Mouse (Mus musculus) hindbrain, embryonic 13.5 days (tissue): ENCODE results near the gene Asns. TPM values are rescaled to one million over a fixed set of nuclear protein-coding genes. Genes with fewer than 3 reads are reported as not detected.

Source experiments
- ATAC-seq: fragments of 200-750 bp; cut with Nextera tagmentation; 2 replicates; pipeline ENCODE4 v1.8.0; 2017; ENCODE audit warnings: moderate TSS enrichment; ENCODE audit not compliant: low FRiP score
- H3K27ac ChIP-seq: fragments of 300-500 bp; sonication (generic); 2 replicates; pipeline ENCODE4 v1.5.1; 2015; ENCODE audit warnings: inconsistent platforms, mild to moderate bottlenecking, moderate library complexity
- H3K27me3 ChIP-seq: fragments of 300-500 bp; sonication (generic); 2 replicates; pipeline ENCODE4 v1.6.1; 2015; ENCODE audit warnings: mild to moderate bottlenecking, inconsistent platforms
- H3K36me3 ChIP-seq: fragments of 300-500 bp; sonication (generic); 2 replicates; pipeline ENCODE4 v1.6.1; 2015; ENCODE audit warnings: mild to moderate bottlenecking, inconsistent platforms
- H3K4me1 ChIP-seq: fragments of 300-500 bp; sonication (generic); replicated peaks from 2 replicates; pipeline ENCODE4 v1.6.1; 2015; ENCODE audit warnings: inconsistent platforms
- H3K4me2 ChIP-seq: fragments of 300-500 bp; sonication (generic); 2 replicates; pipeline ENCODE4 v1.6.1; 2015; ENCODE audit warnings: inconsistent platforms, mild to moderate bottlenecking, moderate library complexity
- H3K4me3 ChIP-seq: fragments of 300-500 bp; sonication (generic); 2 replicates; pipeline ENCODE4 v1.5.1; 2015; ENCODE audit warnings: mild to moderate bottlenecking, inconsistent platforms
- H3K9ac ChIP-seq: fragments of 300-500 bp; sonication (generic); 2 replicates; pipeline ENCODE4 v1.6.1; 2015; ENCODE audit warnings: mild to moderate bottlenecking, inconsistent platforms
- H3K9me3 ChIP-seq: fragments of 300-500 bp; sonication (generic); 2 replicates; pipeline ENCODE4 v1.6.1; 2016; ENCODE audit warnings: inconsistent platforms
- WGBS: fragments of 180-500 bp; shearing (Covaris S2); methylation state at CpG from one replicate; pipeline ENCODE4 v1.1.7; 2015; 5-methylcytosine and 5-hydroxymethylcytosine counted together
- polyA plus RNA-seq: library from polyadenylated mRNA; unstranded; fragments of >200 nt; fragmentation: Nextera tagmentation; extraction: Ambion mirVana; gene quantifications from 2 replicates; pipeline ENCODE4 v1.2.1, GENCODE M21; 2015

Gene Asns
- polyA plus RNA-seq: 69.7 and 71.2 TPM in 2 replicates

DNA sequence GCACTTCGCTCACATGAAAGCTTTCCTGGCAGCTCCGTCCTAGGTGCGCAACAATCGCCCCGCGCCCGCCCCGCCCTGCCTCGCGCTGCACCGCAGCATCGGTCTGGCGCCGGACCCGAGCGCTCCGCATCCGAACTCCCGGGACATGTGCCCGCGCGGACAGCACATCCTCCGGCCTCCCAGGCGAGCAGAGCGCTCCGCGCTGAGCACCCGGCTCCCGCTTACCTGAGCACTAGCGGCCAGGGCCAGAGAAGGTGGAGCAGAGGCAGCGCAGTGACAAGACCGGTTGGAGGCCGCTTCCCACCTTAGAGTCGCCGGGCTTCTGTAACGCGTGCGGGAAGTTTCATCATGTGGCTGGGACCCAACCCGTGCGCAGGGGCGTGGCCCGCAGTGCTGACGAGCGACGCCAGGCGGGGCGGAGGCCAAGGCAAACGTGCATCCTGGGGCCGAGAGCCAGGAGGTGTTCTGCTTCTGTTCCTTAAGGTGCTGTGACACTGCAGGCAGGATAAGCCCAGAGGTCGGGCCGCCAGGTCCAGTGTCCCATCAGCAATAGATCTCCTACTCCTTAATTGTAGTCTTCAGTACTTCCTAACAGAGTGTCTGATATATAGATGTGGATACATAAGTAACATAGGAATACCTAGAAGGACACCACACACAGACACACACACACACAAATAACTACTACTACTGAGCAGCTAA, at the start of gene Asns:
Asns (minus strand) TSS at position 371 of the 702 bp plus-strand sequence.
- peak; percentile 97 for ATAC-seq
- Histone ChIP-seq H3K4me3 (peak within 1 kb of the TSS; percentile 77), H3K4me1 (peaks cover 4% of the 10 kb centered on the region), H3K27me3 (peaks cover 9% of the 10 kb centered on the region; the same call in 1 of the 2 replicates), H3K4me2 (peak within 1 kb of the TSS; percentile 87), H3K27ac (peak within 1 kb of the TSS; percentile 74), H3K9me3 (no peaks in the 10 kb centered on the region), H3K9ac (peak within 1 kb of the TSS; percentile 82), H3K36me3 (no peaks in the 10 kb centered on the region)
- under 1% methylated on average over 51 of the region's 51 CpGs for WGBS

DNA sequence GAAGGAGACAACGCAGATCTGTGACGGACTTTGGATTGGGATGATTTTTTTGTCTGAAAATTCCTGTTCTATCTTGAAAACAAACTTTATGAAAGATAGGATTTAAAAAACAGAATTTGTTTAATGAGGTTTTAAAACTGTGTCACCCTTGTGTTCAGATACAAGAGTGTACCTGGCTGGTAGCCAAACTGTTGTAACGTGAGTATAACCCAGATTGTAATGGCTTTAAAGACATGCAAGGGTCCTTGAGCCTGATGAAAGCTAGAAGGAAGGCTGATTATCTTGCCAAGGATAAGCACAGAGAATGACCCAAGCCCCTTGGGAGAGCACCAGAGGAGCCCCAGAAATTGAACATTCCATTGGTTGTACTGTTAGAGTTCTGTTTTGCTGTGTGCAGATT, 48.7 kb upstream of the Asns start:
- no peaks in the 10 kb centered on the region for H3K27me3 ChIP-seq
- no peak overlapping the region for H3K27ac ChIP-seq
- no peaks in the 10 kb centered on the region for H3K4me1 ChIP-seq
- ATAC-seq: no peak
- no peaks in the 10 kb centered on the region for H3K36me3 ChIP-seq
- H3K4me2 ChIP-seq: no peak overlapping the region
- H3K9ac ChIP-seq: no peak overlapping the region
- WGBS: 84% methylated on average over 3 of the region's 3 CpGs
- H3K4me3 ChIP-seq: no peak overlapping the region
- no peaks in the 10 kb centered on the region for H3K9me3 ChIP-seq

DNA sequence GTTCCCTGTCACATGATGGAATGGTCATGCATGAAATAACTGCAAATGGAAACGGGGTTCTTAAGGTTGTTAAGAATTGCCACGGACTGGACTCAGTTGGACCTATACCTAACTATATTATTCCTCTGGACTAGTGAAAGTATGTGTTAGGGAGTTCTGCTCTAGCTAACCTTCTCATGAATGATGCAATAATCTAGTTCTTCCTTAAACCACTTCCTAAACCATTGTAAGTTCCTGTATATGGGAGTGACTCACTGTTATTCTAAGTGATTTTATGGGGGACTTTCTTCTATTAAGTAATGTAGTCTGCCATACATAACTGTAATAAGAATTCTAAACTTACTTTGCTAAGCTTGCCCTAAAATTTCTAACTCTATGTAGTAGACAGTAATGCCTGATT, 44.8 kb upstream of the Asns start:
- Histone ChIP-seq H3K27ac (no peak overlapping the region), H3K36me3 (no peaks in the 10 kb centered on the region), H3K4me3 (no peak overlapping the region), H3K4me1 (no peaks in the 10 kb centered on the region), H3K9me3 (no peaks in the 10 kb centered on the region), H3K9ac (no peak overlapping the region), H3K4me2 (no peak overlapping the region), H3K27me3 (no peaks in the 10 kb centered on the region)
- ATAC-seq: no peak
- 99% methylated on average over 2 of the region's 2 CpGs for WGBS

DNA sequence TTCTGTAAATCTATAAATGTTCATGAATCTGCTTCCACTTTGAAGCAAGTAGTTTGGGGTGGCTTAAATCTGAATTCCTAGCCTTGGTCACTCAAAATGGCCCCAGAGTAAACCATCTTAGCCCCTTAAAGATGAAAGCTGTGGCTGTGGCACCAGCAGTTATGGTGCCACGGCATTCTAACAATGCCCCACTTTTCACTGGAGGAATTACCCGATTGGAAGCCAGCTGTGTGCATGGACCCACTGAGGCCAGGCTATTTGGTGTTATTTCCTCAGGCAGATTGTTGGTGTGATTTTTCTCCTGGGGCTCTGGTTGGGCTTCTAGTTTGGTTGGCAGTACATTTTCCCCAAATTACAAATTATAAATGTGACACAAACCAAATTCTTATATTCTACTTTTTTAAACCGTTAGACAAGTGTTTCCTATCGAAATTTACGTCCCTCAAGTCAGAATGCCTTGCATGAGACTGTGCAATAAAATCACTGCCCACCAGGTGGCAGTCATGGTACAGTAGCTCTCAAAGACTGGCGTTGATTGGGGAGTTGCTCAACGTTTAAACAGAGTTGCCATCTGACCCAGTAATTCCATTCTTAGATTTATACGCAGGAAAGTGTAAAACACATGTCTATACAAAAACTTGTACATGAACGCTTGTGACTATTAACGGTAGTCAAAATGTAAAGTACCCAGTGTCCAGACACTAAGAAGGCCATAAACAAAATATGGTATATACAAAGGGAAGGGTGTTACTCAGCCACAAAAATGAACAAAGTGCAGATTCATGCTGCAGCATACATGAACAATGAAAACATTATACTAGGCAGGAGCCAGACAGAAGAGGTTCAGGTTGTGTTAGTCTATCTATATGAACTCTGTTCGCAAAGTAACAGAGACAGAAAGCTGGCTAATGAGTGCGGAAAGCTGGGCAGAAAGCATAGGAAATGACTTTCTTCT, 40.0 kb upstream of the Asns start:
- peak; percentile 52; the same call in 1 of the 2 replicates for ATAC-seq
- Histone ChIP-seq H3K9me3 (no peaks in the 10 kb centered on the region; the same call in 1 of the 2 replicates), H3K9ac (no peak overlapping the region), H3K4me1 (no peaks in the 10 kb centered on the region), H3K27ac (no peak overlapping the region), H3K36me3 (no peaks in the 10 kb centered on the region), H3K4me3 (no peak overlapping the region), H3K27me3 (no peaks in the 10 kb centered on the region), H3K4me2 (no peak overlapping the region)
- 45% methylated on average over 12 of the region's 12 CpGs for WGBS

DNA sequence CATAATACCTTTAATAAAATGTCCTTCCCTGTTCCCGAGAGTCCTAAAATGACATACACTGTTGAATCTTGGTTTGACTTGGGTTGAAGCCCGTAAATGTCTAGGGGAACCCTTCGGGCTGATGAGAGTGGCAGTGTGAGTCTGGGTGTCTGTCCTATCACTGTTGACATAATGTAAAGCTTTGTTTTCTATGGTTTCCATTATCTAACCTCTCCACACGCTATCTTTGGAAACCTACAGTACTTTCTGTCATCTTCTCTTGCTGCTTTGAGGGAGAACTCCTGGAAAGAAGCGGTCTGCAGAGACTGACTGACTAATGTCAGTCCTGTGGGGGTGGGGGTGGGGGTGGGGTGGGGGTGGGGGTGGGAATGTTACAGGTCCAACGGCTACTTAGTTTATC, 39.0 kb upstream of the Asns start:
- no peak overlapping the region for H3K27ac ChIP-seq
- H3K4me2 ChIP-seq: no peak overlapping the region
- H3K36me3 ChIP-seq: no peaks in the 10 kb centered on the region
- no peak overlapping the region for H3K9ac ChIP-seq
- no peak overlapping the region for H3K4me3 ChIP-seq
- no peak for ATAC-seq
- no peaks in the 10 kb centered on the region for H3K4me1 ChIP-seq
- H3K9me3 ChIP-seq: no peaks in the 10 kb centered on the region; the same call in 1 of the 2 replicates
- no peaks in the 10 kb centered on the region for H3K27me3 ChIP-seq
- 88% methylated on average over 6 of the region's 6 CpGs for WGBS

DNA sequence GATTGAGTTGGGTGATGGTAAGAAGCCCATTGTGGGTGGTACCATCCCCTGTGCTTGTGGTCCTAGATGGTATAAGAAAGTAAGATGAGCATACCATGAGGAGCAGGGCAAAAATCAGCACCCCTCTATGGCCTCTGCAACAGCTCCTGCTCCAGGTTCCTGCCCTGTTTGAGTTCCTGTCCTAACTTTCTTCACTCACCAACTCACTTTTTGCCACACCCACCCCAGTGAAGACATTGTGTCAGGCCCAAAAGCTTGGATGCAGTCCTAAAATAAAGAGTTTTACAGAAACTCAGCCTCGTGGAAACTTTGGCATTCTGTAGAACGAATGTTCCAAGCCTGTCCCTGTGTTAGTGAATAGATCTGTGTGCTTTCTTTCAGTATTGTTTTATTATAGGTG, 36.1 kb upstream of the Asns start:
- no peak overlapping the region for H3K4me3 ChIP-seq
- H3K27ac ChIP-seq: no peak overlapping the region
- no peaks in the 10 kb centered on the region for H3K4me1 ChIP-seq
- 87% methylated on average over 2 of the region's 2 CpGs for WGBS
- H3K9ac ChIP-seq: no peak overlapping the region
- no peak overlapping the region for H3K4me2 ChIP-seq
- H3K27me3 ChIP-seq: no peaks in the 10 kb centered on the region
- no peak for ATAC-seq
- H3K36me3 ChIP-seq: no peaks in the 10 kb centered on the region
- no peaks in the 10 kb centered on the region; the same call in 1 of the 2 replicates for H3K9me3 ChIP-seq

DNA sequence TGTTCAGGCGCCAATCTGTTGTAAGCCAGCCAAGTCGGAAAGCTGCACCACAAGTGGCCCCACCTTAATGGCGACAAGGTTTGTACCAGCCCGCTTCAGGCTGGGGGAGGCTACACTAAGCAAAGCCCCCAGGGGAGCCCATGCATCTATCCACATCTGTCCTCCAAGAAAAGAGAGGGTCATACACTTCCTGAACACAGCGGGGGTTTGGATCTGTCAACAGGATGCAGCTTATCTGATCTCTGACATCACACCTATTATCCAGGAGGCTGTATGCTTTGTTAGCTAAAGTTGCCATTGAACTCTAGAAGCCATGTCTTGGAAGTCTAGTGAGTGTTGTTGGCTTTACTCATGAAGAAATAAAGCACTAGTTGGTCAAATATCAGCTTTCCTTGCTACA, 35.2 kb upstream of the Asns start:
- Histone ChIP-seq H3K36me3 (no peaks in the 10 kb centered on the region), H3K4me1 (no peaks in the 10 kb centered on the region), H3K9ac (no peak overlapping the region), H3K27me3 (no peaks in the 10 kb centered on the region), H3K4me2 (no peak overlapping the region), H3K27ac (no peak overlapping the region), H3K4me3 (no peak overlapping the region), H3K9me3 (no peaks in the 10 kb centered on the region; the same call in 1 of the 2 replicates)
- WGBS: 93% methylated on average over 5 of the region's 5 CpGs
- ATAC-seq: no peak

DNA sequence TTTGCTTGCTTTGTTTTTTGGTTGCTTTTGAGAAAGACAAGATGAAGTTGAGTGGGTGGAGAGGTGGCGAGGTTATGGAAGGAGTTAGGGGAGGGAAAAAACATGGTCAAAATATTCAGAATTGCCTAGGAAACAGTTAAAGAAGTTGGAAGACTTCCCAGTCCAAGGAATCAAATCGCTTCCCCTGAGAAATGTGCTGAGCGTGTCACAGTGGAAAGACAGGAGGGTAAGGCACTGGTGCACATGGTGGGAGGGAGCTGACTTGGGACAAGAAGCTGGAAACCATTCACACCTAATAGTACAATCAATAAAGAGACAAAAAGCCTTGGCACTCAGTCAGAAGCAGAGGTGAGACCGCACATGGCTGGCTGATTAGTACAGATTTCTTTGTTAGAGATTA, 23.2 kb upstream of the Asns start:
- 61% methylated on average over 4 of the region's 4 CpGs for WGBS
- H3K27me3 ChIP-seq: no peaks in the 10 kb centered on the region
- ATAC-seq: no peak
- H3K36me3 ChIP-seq: no peaks in the 10 kb centered on the region
- no peaks in the 10 kb centered on the region for H3K4me1 ChIP-seq
- H3K9ac ChIP-seq: no peak overlapping the region
- H3K27ac ChIP-seq: no peak overlapping the region
- H3K9me3 ChIP-seq: no peaks in the 10 kb centered on the region
- no peak overlapping the region for H3K4me2 ChIP-seq
- no peak overlapping the region for H3K4me3 ChIP-seq

DNA sequence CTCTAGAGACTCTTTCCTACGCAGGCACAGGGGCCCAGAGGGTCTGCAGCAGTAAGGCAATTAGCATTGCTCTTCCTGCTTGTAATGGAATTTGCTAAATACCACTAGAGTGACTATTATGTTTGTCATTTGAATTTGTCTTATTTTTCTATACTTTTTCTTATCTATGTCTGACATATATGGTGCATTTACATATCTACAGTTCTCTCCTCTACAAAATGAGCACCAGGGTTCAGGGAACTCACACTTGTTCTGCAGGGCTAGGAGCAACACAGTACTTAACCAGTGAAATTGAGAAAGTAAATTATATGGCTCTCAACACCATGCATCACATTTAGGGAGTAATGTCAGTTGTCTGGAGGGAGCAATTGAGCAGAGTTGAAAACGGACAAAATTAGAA, 21.2 kb upstream of the Asns start:
- ATAC-seq: no peak
- Histone ChIP-seq H3K36me3 (no peaks in the 10 kb centered on the region), H3K9me3 (no peaks in the 10 kb centered on the region), H3K27me3 (no peaks in the 10 kb centered on the region), H3K9ac (no peak overlapping the region), H3K27ac (no peak overlapping the region), H3K4me1 (no peaks in the 10 kb centered on the region), H3K4me3 (no peak overlapping the region), H3K4me2 (no peak overlapping the region)
- WGBS: 76% methylated on average over 2 of the region's 2 CpGs

DNA sequence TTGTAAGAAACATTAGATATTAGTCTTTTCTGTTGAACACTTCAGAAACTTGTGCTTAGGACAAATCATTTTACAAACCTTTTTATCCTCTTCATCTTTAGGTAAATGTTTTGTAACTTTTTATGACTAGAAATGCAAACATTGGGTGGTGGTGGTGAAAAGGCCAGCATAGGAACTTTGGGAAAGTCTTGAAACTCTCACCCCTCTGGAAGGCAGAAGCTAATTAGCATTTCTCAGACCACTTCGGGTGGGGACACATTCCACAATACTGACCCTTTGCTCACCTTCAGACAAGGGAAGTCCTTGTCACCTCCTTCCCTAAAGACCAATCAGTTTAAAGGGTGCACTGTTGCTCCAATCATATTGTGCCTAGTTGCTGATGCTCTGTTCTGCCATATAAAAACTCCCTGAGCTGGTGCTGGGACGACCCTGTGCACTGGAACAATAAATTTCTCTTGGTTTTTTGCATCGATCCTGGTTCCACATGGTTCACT, 18.8 kb upstream of the Asns start:
- no peak overlapping the region for H3K27ac ChIP-seq
- H3K9ac ChIP-seq: no peak overlapping the region
- no peaks in the 10 kb centered on the region for H3K27me3 ChIP-seq
- no peak for ATAC-seq
- H3K9me3 ChIP-seq: no peaks in the 10 kb centered on the region
- H3K36me3 ChIP-seq: no peaks in the 10 kb centered on the region
- H3K4me1 ChIP-seq: no peaks in the 10 kb centered on the region
- 74% methylated on average over 3 of the region's 3 CpGs for WGBS
- no peak overlapping the region for H3K4me2 ChIP-seq
- H3K4me3 ChIP-seq: no peak overlapping the region

DNA sequence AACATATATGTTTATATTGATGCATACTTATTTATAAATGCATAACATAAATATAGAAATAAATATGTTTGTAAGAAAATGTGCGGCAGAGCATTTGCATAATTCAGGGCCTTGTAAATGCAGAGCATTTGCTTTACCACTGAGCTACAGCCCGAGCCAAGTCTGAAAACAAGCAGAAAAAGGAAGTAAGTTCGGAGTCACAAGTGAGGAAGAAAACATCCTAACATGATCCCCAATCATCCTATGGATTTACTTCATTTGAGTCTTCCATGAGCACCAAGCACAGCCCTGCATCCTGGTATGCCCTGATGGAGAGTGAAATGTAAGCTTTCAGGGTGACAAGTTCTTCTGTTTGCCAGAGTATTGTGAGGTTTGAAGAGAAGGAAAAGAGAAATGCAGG, 15.2 kb upstream of the Asns start:
- H3K4me2 ChIP-seq: no peak overlapping the region
- no peak overlapping the region for H3K4me3 ChIP-seq
- no peak overlapping the region for H3K9ac ChIP-seq
- H3K36me3 ChIP-seq: no peaks in the 10 kb centered on the region
- no peaks in the 10 kb centered on the region for H3K27me3 ChIP-seq
- no peak for ATAC-seq
- 82% methylated on average over 3 of the region's 3 CpGs for WGBS
- no peaks in the 10 kb centered on the region for H3K9me3 ChIP-seq
- H3K4me1 ChIP-seq: no peaks in the 10 kb centered on the region
- H3K27ac ChIP-seq: no peak overlapping the region

DNA sequence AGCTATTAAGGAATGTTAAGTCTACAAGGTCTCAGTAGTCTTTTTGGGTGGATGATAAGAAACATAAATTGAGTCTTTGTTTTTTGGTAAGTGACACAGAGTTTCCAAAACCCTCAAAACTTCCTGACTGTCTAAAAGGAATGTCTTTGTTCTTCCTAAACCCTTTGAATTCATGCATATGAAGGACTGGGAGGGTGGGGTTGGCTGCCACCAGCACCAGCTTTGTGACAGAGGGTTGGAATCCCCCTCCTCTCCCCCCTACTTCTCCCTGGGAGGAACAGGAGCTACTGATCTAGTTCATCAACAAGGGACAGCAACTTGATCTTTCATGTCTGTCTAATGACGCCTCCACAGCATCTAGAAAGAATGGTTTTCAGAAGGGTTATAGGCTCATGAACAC, 13.7 kb upstream of the Asns start:
- Histone ChIP-seq H3K27me3 (no peaks in the 10 kb centered on the region), H3K9me3 (no peaks in the 10 kb centered on the region), H3K36me3 (no peaks in the 10 kb centered on the region), H3K4me1 (no peaks in the 10 kb centered on the region), H3K9ac (no peak overlapping the region), H3K27ac (no peak overlapping the region), H3K4me2 (no peak overlapping the region), H3K4me3 (no peak overlapping the region)
- ATAC-seq: no peak
- WGBS: 48% methylated on average over 1 of the region's 1 CpGs
